Mouse (Mus musculus) liver (tissue): ENCODE measurements at regions not wholly inside any gene's neighbourhood (a gene's known extent, or its start where the extent isn't known, plus 50 kb on each side); places are given as distances from the start of the nearest gene placed in this dataset.

Experiments
- DNase-seq: peaks from one replicate; pipeline ENCODE4 v3.0.0-alpha.2; 2020; ENCODE audit warnings: mixed read lengths

DNA sequence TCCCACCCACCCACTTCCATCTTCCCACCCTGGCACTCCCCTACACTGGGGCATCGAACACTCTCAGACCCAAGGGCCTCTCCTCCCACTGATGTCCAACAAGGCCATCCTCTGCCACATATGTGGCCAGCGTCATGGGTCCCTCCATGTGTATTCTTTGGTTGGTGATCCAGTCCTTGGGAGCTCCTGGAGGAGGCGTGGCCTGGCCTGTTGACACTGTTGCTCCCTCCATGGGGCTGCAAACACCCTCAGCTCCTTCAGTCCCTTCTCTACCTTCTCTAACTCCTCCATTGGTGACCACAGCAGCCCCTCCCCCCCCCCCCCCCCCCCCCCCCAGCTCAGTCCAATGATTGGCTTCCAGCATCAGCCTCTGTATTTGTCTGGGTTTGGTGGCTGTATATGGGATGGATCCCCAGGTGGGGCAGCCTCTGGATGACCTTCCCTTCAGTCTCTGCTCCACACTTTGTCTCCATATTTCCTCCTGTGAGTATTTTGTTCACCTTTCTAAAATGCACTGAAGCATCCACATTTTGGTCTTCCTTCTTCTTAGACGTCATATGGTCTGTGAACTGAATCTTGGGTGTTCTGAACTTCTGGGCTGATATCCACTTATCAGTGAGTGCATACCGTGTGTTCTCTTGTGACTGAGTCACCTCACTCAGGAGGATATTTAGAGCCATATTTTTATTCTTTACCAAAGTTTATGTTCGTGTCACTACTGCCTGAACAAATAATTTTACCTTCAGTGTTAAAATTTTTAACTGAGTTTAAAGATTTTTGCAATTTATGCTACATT lies 82.1 kb upstream of the Tnp1 start:
- DNase-seq = peak; percentile 73

DNA sequence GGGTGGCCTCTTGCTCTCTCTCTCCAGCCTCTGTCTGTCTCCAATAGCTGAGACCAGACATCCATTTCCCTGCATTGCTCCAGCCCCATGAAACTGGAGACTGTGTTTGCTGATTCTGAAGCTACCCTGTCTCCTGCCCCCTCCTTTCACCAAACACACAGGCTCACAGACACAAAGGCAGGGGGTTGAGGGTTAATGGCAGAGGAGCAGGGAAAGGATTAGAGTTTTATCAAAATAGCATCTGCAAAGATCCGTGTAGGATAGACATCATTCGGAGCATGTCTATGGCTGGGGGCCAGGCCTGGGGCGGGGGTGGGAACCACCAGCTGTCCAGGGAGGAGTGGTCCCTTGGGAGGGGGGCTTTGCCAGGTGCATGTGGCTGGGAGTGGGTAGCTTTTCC lies 73.9 kb upstream of the Tnp1 start:
- peak; percentile 16 for DNase-seq

DNA sequence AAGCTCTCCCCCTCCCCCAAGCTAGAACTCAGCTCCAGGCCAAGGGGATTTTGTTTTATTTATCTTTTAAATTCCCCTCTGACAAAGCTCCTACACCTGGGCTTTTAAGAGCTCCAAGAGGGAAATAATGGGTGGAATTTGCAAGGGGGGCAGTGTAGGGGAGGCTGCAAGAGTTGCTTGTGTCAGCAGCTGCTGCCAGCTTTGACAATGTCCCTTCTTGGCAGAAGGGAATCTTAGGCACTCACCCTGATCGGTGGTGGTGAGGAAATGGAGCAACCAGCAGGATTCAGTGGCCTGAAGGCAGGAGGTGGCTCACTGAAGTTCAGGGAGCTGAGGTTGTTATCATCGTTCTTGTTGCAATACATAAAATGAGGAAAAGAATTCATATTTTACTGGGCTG lies 72.8 kb upstream of the Tnp1 start:
- no peak for DNase-seq

DNA sequence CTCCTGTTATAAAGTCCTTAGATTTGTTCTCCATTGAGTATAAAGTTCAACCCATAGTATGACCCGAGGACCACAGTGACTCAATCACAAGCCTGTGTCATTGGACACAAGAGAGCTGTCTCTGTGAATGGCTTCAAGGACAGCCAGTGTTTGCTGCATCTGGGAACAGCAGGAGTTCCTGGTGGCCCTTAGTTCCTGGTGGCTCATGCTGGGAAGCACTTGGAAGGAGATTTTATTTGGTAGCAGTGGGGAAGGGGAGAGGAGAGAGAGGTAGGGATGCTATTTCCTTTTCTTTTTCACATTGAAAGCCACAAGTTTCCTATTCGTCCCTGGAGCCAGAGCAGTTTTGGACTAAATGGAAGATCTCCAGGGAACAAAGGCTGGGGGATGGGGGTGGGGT lies 69.2 kb upstream of the Tnp1 start:
- no peak for DNase-seq

DNA sequence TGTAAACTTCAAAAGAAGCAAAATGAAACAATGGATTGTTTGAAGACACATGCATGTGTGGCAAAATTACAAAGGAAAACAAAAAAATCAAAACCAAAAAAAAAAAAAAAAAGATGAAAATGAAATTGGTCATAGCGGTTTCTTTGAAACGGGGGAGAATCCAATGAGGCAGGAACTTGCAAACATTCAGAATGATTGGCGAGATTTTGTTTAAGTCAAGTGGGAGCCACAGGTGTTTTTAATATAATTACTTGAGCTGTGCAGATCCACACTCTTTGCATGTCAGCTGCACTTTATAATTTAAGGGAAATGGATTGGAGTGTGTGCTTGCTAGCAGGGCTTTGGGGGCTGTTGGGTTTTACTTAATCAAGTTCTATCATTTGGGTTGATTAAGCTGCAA lies 67.7 kb upstream of the Tnp1 start:
- DNase-seq = no peak

DNA sequence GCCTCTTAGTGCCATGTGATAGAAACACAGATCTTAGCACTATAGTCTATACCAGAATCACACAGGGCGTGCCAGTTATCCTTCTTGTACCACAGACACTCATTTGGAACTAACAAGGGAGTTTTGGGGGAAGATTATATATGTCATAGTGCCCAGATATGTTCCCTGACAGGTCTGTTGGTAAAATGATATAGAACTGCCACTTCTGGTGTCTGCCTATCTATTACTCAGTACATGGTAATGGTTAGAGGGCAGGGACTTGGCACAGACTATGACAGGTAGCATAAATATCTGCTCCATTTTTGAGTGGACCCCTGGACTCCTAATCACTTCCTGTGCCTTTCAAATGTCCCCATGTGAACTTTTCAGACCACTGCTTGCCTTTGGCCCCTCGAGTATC lies 63.8 kb upstream of the Tnp1 start:
- DNase-seq = no peak

DNA sequence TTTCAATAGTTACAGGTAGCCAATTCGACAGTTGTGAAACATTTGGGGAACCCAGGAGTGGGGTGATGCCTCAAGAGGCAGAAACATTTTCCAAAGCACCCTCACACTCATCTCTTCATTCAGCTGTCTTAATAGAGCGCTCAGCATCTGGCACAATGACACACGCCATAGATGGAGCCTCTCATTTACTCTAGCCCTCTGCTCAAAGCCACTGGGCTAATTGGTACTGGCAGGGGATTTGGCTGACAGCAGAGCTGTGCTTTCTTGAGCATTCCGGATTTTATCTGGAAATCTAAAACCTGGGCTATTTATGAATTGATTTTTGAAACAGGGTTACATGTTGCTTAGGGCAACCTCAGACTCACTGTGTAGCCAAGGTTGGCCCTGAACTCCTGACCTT lies 61.4 kb upstream of the Tnp1 start:
- no peak for DNase-seq

DNA sequence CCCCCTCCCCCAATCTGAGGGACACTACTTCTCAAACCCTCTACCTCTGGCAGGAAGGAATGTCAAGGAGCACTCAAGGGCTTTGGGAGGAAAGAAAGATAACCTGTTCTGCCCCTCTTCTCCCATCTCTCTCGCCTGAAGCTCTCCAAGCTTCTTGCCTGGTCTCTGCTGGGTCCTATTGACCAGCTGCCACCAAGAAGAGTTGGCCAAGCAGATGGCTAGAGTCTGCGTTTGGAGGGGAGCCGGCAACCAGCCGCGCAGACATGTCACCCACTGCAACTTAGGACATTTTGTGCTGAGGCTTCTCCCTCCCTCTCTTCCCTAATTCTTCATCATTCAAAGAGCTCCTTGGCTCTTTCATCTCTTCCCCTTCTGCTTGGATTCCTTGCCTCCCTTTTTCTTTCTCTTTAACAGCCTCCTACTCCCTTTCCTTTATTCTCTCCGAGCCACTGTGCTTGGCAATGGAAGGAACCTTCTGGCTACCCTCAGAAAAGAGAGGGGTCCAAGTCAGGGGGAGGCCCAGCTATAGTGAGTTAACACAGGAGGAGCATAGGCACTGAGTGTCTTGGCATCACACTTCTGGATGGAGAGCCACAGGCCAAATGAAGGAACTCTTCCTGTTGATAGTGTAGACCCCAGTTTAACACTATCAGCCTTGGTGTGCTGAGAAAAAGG lies 60.1 kb upstream of the Tnp1 start:
- DNase-seq = no peak

DNA sequence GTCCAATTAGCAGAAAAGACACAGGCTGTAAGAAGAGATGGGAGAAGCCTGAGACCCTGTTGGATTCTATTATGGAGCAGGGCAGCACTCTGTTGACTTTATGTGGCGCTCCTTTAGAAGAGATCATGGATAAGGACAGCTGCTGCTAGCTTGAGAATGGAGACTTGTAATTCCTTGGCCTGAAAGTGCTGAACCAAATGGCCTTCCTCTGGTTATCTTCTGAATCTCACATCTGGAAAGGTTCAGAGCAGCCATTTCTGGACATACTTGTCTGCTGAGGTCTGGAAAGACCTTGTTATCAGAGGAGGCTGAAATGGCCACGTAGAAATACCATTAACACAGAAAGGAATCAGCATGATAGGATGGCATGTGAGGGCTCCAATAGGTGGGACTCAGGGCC lies 59.5 kb upstream of the Tnp1 start:
- no peak for DNase-seq

DNA sequence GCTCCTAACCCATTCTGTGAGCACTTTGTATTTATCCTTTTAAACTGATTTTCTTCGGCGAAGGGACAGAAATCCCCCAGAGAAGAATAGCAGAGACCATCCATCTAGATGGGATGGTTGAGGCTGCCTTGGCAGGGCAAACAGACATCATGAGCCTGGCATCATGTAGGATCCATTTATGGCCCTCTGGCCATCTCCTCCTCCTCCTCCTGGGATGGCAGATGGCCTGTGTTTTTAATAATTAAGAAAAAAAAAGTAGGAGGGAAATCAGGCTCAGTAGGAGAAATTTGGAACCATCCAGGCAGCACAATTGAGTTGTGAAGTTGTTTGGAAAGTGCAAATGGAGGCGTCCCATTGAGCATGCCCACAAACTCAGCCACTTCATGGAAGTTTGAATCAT lies 58.8 kb upstream of the Tnp1 start:
- no peak for DNase-seq

DNA sequence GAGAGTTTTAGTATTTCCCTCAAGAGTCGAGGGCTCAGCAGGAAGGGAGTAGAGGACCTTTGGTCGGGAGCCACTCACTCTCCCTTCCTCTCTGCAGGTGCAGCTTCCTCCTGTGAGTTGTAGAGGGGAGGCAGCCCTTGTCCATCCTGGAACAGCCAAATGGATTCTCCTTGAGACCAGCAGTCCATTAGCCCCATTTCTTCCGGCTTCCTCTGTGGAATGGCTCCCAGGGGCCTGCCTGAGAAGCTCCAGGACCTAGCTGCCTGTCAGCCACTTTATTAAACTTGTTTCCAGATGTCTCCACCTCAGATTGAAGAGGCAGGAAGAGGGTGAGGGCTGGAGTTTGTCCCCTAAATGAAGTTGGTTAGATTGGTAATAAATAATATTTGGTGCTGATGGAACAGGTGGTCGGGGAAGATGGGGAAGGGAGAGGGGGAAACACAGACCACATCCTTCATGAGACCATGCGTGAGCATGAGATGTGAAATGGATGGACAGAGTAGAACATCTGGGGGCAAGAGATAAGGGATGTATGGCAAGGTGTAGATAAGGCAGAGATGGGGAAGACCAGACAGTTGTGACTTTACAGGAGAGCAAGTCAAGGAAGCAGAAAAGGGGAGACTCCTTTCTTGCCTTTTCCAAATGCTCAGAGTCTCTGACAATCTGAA lies 56.7 kb upstream of the Tnp1 start:
- peak; percentile 58 for DNase-seq

DNA sequence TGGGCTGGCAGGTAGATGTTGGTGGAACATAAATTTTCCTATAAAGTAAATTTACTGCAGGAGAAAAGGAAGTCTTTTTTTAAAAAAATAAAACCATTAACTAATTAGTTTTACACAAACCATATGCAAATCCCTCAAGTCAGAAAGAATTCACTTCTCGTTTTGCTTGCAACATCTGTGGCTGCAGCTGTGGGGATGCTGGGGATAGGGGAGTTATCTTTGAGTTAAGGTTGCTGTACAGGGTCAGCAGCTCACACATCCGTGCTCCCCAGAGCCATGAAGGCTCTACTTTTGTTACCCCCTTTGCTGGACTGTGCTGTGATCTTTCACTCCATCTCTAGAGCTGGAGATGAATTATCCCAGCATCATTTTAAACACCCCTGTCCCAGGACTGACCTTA lies 54.4 kb upstream of the Tnp1 start:
- DNase-seq = no peak
